Mouse (Mus musculus) ES-Bruce4 (cell line): ENCODE results near the gene Mybl2. TPM values are rescaled to one million over a fixed set of nuclear protein-coding genes. Genes with fewer than 3 reads are reported as not detected.

Experiments used
- H3K27ac ChIP-seq: 2 replicates; pipeline ENCODE4 v1.5.1; 2012; ENCODE audit warnings: low read length, inconsistent platforms; ENCODE audit not compliant: insufficient read depth
- H3K27me3 ChIP-seq: 2 replicates; pipeline ENCODE4 v1.6.1; 2012; ENCODE audit warnings: mild to moderate bottlenecking, low read length, inconsistent platforms; ENCODE audit not compliant: control insufficient read depth, poor library complexity, insufficient read depth, severe bottlenecking
- H3K36me3 ChIP-seq: 2 replicates; pipeline ENCODE4 v1.6.1; 2012; ENCODE audit warnings: inconsistent platforms, mild to moderate bottlenecking, low read length, moderate library complexity; ENCODE audit not compliant: control insufficient read depth, poor library complexity, insufficient read depth, severe bottlenecking
- H3K4me1 ChIP-seq: one replicate; pipeline ENCODE4 v1.8.1; 2011; ENCODE audit warnings: low read length; ENCODE audit not compliant: control insufficient read depth, insufficient read depth
- H3K4me3 ChIP-seq: 2 replicates; pipeline ENCODE4 v1.5.1; 2011; ENCODE audit warnings: low read depth, mild to moderate bottlenecking, low read length
- H3K9ac ChIP-seq: 2 replicates; pipeline ENCODE4 v1.6.1; 2012; ENCODE audit warnings: low read depth, mild to moderate bottlenecking, inconsistent platforms; ENCODE audit not compliant: poor library complexity, severe bottlenecking
- H3K9me3 ChIP-seq: replicated peaks from 2 replicates; pipeline ENCODE4 v1.6.1; 2012; ENCODE audit warnings: mild to moderate bottlenecking, low read length, inconsistent platforms; ENCODE audit not compliant: control insufficient read depth, poor library complexity, insufficient read depth, severe bottlenecking
- CTCF ChIP-seq: IDR thresholded peaks from one replicate; pipeline ENCODE4 v1.8.1; 2011; ENCODE audit warnings: low read depth, low read length
- EP300 ChIP-seq: IDR thresholded peaks from 2 replicates; pipeline ENCODE4 v1.6.1; 2011; ENCODE audit warnings: low read depth, low read length; ENCODE audit not compliant: insufficient read depth
- POLR2A ChIP-seq: IDR thresholded peaks from one replicate; pipeline ENCODE4 v1.8.1; 2011; ENCODE audit warnings: low read length; ENCODE audit not compliant: insufficient read depth
- polyA plus RNA-seq: library from polyadenylated mRNA; stranded (reverse); fragments of >200 nt; gene quantifications from 2 replicates; pipeline ENCODE4 v1.2.4, GENCODE M21; 2011; ENCODE audit warnings: low read depth; ENCODE audit not compliant: missing spikeins, insufficient read depth, insufficient read length

Mybl2 gene
- polyA plus RNA-seq, 1 experiment, result 471 TPM

- Histone ChIP-seq H3K27ac (no peak overlapping the region), H3K27me3 (no peaks in the 10 kb centered on the region), H3K4me1 (no peaks in the 10 kb centered on the region), H3K36me3 (no peaks in the 10 kb centered on the region), H3K9me3 (no peaks in the 10 kb centered on the region), H3K4me3 (no peak overlapping the region), H3K9ac (no peak overlapping the region)
- TF ChIP-seq POLR2A, result no peak
- no peak for TF ChIP-seq CTCF
- no peak for TF ChIP-seq EP300
Measured at GRCm38 (mm10) chr2:163108385-163108784, 53.9 kb downstream of the Mybl2 start.

- no peak overlapping the region for H3K27ac ChIP-seq
- H3K9ac ChIP-seq, result no peak overlapping the region
- no peaks in the 10 kb centered on the region for H3K9me3 ChIP-seq
- H3K36me3 ChIP-seq, result no peaks in the 10 kb centered on the region
- no peaks in the 10 kb centered on the region for H3K4me1 ChIP-seq
- TF ChIP-seq EP300 (no peak), POLR2A (no peak), CTCF (no peak)
- no peaks in the 10 kb centered on the region for H3K27me3 ChIP-seq
- no peak overlapping the region for H3K4me3 ChIP-seq
Measured at GRCm38 (mm10) chr2:163110706-163111105, 56.2 kb downstream of the Mybl2 start.

GRCm38 (mm10) chr2:163111413-163112201 lies 57.1 kb downstream of the Mybl2 start:
- Histone ChIP-seq H3K4me1 (no peaks in the 10 kb centered on the region), H3K27me3 (no peaks in the 10 kb centered on the region), H3K9ac (no peak overlapping the region), H3K4me3 (no peak overlapping the region), H3K36me3 (no peaks in the 10 kb centered on the region), H3K27ac (no peak overlapping the region), H3K9me3 (no peaks in the 10 kb centered on the region)
- TF ChIP-seq POLR2A, result no peak
- TF ChIP-seq EP300, result no peak
- TF ChIP-seq CTCF, result no peak

GRCm38 (mm10) chr2:163120626-163121352 lies 66.3 kb downstream of the Mybl2 start:
- TF ChIP-seq POLR2A, result no peak
- TF ChIP-seq EP300, result no peak
- no peak for TF ChIP-seq CTCF
- Histone ChIP-seq H3K27me3 (no peaks in the 10 kb centered on the region), H3K4me1 (no peaks in the 10 kb centered on the region), H3K36me3 (no peaks in the 10 kb centered on the region), H3K9ac (no peak overlapping the region), H3K4me3 (no peak overlapping the region), H3K9me3 (no peaks in the 10 kb centered on the region), H3K27ac (no peak overlapping the region)

GRCm38 (mm10) chr2:163121353-163121660 lies 66.8 kb downstream of the Mybl2 start:
- Histone ChIP-seq H3K36me3 (no peaks in the 10 kb centered on the region), H3K27ac (no peak overlapping the region), H3K9ac (no peak overlapping the region), H3K27me3 (no peaks in the 10 kb centered on the region), H3K9me3 (no peaks in the 10 kb centered on the region), H3K4me3 (no peak overlapping the region), H3K4me1 (no peaks in the 10 kb centered on the region)
- no peak for TF ChIP-seq CTCF
- TF ChIP-seq POLR2A, result no peak
- TF ChIP-seq EP300, result no peak

GRCm38 (mm10) chr2:163122319-163122718 lies 67.8 kb downstream of the Mybl2 start:
- TF ChIP-seq CTCF (no peak), EP300 (no peak), POLR2A (no peak)
- H3K4me3 ChIP-seq, result no peak overlapping the region
- no peak overlapping the region for H3K27ac ChIP-seq

More at GRCm38 (mm10) chr2:163122319-163122718, 67.8 kb downstream of the Mybl2 start:
- H3K36me3 ChIP-seq, result no peaks in the 10 kb centered on the region
- no peaks in the 10 kb centered on the region for H3K9me3 ChIP-seq
- H3K4me1 ChIP-seq, result no peaks in the 10 kb centered on the region
- no peak overlapping the region for H3K9ac ChIP-seq
- H3K27me3 ChIP-seq, result no peaks in the 10 kb centered on the region
